Mouse (Mus musculus): ENCODE results near the gene Filip1l. TPM values are rescaled to one million over a fixed set of nuclear protein-coding genes. Genes with fewer than 3 reads are reported as not detected.

Filip1l gene
- polyA plus RNA-seq, 1 experiment from 2014 or later: 4.2 TPM

DNA sequence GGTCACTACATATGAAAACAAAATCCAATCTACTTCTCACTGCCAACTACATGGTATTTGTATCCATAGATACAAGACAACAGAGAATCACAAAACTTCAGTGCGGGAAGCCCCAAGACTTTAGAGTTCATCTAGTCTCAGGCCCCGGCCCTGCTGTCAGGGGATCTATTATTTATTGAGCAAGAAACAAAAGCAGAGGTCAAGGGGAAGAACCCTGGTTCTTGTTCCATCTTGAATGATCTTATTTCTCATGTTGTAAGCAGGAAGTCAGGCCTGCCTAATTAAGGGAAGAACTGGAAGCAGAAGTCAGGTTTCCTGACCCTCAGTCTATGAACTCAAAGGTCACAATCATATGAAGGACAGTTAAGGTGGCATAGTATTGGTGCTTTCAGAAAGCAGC is 149.3 kb downstream of the Filip1l start:
- Histone ChIP-seq H3K9ac (no peak overlapping the region), H3K36me3 (no peaks in the 10 kb centered on the region), H3K4me1 (replicated peaks) (peaks cover 12% of the 10 kb centered on the region), H3K27me3 (no peaks in the 10 kb centered on the region), H3K27ac (replicated peaks) (no peak overlapping the region), H3K4me2 (no peak overlapping the region), H3K9me3 (no peaks in the 10 kb centered on the region), H3K4me3 (no peak overlapping the region)
- no peak for ATAC-seq (ENCODE audit: low read depth)
- 6% methylated on average over 2 of the region's 2 CpGs for WGBS

DNA sequence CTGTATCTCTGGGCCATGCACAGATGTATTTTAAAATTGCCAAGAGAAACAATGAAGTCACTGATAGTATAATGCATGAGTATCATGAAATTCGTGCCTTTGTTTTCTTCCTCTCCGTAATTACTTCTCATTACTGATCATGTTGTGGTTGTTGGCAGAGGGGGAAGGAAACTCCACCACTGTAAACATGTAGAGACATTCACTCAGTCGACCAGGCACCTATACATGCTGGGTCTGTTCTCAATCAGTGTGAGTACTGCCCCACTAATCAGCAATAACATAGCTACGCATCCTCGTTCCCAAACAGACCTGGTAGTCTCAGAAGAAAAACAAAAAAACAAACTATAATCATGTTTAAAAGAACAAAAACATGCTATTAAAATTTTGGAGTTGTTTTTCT is 149.9 kb downstream of the Filip1l start:
- Histone ChIP-seq H3K4me3 (no peak overlapping the region), H3K36me3 (no peaks in the 10 kb centered on the region), H3K4me2 (no peak overlapping the region), H3K4me1 (replicated peaks) (peaks cover 10% of the 10 kb centered on the region; the same call in 1 of the 2 replicates), H3K27ac (replicated peaks) (no peak overlapping the region), H3K27me3 (no peaks in the 10 kb centered on the region), H3K9me3 (no peaks in the 10 kb centered on the region), H3K9ac (no peak overlapping the region)
- no peak for ATAC-seq (ENCODE audit: low read depth)
- 70% methylated on average over 5 of the region's 5 CpGs for WGBS

DNA sequence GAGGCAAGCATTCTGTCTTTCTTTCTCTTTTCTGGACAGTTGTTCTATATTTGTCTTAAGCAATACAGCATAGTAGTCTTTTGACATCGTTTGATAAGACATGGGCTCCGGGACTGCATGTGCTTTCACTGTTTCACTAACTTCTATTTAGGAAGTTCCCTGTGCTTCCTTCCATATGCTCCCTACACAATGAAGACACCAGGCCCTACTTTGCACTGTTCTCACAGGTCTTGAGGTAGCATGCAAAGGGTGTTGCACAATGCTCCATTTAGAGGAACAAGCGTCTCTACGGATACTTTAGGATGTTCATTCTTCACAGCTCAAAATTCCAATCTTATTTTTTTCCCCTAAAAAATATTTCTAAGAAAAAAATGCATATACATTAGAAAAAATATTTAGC is 151.8 kb downstream of the Filip1l start:
- Histone ChIP-seq H3K9me3 (no peaks in the 10 kb centered on the region), H3K27me3 (no peaks in the 10 kb centered on the region), H3K4me1 (replicated peaks) (peaks cover 10% of the 10 kb centered on the region; the same call in 1 of the 2 replicates), H3K9ac (no peak overlapping the region), H3K27ac (replicated peaks) (no peak overlapping the region), H3K4me3 (no peak overlapping the region), H3K36me3 (no peaks in the 10 kb centered on the region), H3K4me2 (no peak overlapping the region)
- WGBS: 94% methylated on average over 4 of the region's 4 CpGs
- ATAC-seq (ENCODE audit: low read depth): no peak

DNA sequence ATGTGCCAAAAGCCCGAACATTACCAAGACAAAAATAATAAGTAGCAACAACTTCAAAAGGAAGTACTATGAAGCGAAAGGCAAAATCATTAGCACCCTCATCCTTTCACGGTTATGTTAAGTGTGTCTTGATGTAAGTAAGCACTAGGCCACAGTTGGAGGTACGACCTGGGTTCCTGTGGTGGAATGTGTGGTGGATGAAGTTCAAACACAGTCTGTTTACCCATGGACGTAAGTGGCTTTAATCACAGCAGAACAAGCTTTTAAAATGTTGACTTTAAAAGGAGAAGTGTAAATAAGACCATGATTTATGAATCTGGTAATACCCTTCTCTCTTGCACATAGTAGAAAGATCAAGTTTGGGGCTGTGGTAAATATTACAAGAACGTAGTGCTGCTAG is 153.2 kb downstream of the Filip1l start:
- no peak overlapping the region for H3K27ac ChIP-seq (replicated peaks)
- 78% methylated on average over 6 of the region's 6 CpGs for WGBS
- H3K4me2 ChIP-seq: no peak overlapping the region
- H3K9ac ChIP-seq: no peak overlapping the region
- H3K4me1 ChIP-seq (replicated peaks): 0 out of 2 replicates have a peak, but pooled peaks cover 6% of the 10 kb centered on the region
- no peak for ATAC-seq (ENCODE audit: low read depth)
- no peaks in the 10 kb centered on the region for H3K9me3 ChIP-seq
- H3K27me3 ChIP-seq: no peaks in the 10 kb centered on the region
- H3K4me3 ChIP-seq: no peak overlapping the region
- H3K36me3 ChIP-seq: no peaks in the 10 kb centered on the region

DNA sequence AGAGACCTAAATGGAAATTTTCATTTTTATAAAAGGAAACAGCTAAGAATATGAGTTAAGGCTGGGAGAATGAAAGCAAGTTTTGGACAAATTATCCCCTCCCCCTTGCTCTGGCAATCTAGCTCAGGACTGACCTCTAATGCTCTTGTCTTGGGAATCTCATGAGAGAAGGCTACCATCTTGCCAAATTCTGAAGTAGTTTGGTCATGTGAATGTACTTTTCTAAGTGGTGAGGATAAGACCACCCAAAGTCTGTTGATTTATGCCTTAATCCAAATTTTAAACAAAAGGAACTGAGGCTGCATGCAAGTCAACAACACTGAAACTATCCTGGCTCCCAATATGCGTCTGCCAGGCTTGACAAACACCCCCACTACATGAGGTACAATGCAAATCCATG is 155.5 kb downstream of the Filip1l start:
- no peak overlapping the region for H3K27ac ChIP-seq (replicated peaks)

DNA sequence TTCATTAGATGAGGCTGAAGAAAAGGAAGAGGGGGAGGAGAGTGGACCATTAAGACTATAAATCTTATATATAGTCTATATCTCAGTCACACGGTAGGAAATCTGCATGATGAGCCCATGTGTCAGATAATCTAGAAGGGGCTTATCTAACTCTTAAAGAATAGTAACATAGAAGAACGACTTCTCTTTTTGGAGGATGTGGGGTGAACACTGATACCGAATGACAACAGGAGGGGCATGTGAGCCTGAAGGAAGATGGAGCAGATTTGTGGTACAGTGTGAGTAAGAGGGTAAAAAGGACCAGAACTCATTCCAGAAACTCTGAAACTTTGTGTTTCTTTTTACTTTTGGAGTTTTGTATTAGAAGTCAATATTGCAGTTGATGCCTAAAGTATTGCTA is 156.2 kb downstream of the Filip1l start:
- no peak overlapping the region for H3K4me2 ChIP-seq
- no peaks in the 10 kb centered on the region for H3K27me3 ChIP-seq
- WGBS: 75% methylated on average over 3 of the region's 3 CpGs
- no peaks in the 10 kb centered on the region for H3K9me3 ChIP-seq
- no peaks in the 10 kb centered on the region for H3K4me1 ChIP-seq (replicated peaks)
- no peak overlapping the region for H3K4me3 ChIP-seq
- H3K9ac ChIP-seq: no peak overlapping the region
- no peaks in the 10 kb centered on the region for H3K36me3 ChIP-seq
- no peak for ATAC-seq (ENCODE audit: low read depth)
- no peak overlapping the region for H3K27ac ChIP-seq (replicated peaks)

More for the DNA sequence above, 155.5 kb downstream of the Filip1l start:
- 86% methylated on average over 1 of the region's 1 CpGs for WGBS
- no peaks in the 10 kb centered on the region for H3K27me3 ChIP-seq
- no peak overlapping the region for H3K9ac ChIP-seq
- no peak overlapping the region for H3K4me2 ChIP-seq
- H3K9me3 ChIP-seq: no peaks in the 10 kb centered on the region
- H3K36me3 ChIP-seq: no peaks in the 10 kb centered on the region
- H3K4me3 ChIP-seq: no peak overlapping the region
- ATAC-seq (ENCODE audit: low read depth): no peak
- no peaks in the 10 kb centered on the region for H3K4me1 ChIP-seq (replicated peaks)

DNA sequence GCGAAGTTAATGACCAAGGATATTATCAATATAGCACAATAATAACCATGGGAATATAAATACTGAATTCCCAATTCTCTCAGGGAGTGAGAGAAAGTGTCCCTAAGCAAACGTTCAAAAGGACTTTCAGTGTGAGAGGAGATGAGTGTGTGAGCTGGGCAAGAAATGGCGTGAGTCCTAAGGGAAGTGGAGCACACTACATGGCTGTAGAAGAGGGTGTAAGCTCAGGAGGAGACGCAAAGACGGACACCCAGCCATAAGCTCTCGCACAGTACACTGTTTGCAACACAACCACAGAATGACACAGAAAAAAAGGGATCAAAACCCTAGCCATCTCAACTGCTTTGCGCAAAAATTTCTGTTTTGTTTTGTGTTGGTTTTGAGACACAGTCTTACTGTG is 160.7 kb downstream of the Filip1l start:
- no peaks in the 10 kb centered on the region for H3K9me3 ChIP-seq
- H3K27ac ChIP-seq (replicated peaks): no peak overlapping the region
- 95% methylated on average over 7 of the region's 7 CpGs for WGBS

DNA sequence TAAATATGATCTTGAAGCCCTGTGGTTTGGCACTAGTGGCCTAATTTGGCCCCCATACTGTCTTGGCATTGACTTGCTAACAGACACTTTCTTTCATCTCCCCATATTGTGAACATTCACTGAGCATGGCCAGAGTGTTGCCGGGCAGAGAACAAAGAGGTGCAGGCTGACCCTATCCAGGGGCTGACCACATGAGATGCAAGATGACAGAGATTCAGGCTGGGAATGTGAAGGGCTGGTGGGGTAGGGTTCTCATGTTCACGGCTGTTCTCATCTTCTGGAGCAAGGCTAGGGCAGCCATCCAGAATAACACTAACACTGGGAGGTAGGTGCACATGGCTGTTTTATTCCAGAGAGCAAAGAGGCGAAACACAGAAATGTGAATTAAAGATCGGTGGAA is 161.5 kb downstream of the Filip1l start:
- Histone ChIP-seq H3K4me3 (no peak overlapping the region), H3K4me1 (replicated peaks) (no peaks in the 10 kb centered on the region), H3K27ac (replicated peaks) (no peak overlapping the region), H3K36me3 (no peaks in the 10 kb centered on the region), H3K27me3 (no peaks in the 10 kb centered on the region), H3K9me3 (no peaks in the 10 kb centered on the region), H3K9ac (no peak overlapping the region), H3K4me2 (no peak overlapping the region)
- ATAC-seq (ENCODE audit: low read depth): no peak
- 58% methylated on average over 4 of the region's 4 CpGs for WGBS

More for the DNA sequence above, 160.7 kb downstream of the Filip1l start:
- Histone ChIP-seq H3K4me2 (no peak overlapping the region), H3K9ac (no peak overlapping the region), H3K27me3 (no peaks in the 10 kb centered on the region), H3K4me3 (no peak overlapping the region), H3K4me1 (replicated peaks) (no peaks in the 10 kb centered on the region), H3K36me3 (no peaks in the 10 kb centered on the region)
- no peak for ATAC-seq (ENCODE audit: low read depth)

DNA sequence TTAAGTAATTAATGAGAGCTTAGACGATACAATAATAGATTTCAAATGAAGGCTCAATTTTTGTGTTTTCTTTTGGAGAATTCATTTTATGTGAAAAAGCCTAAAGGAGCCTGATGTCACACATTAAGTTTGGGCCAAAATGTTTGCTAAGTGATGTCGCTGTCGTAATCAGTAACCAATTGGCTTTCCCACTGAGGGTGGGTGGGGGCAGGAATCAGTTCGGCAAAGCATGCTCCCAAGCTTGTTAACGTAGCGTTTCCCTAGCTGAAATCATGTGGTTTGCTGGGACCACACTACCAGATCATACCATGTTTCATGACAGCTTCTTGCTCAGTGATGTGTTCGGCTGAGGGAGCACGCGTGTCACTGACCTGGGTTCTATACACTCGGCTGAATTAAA is 162.7 kb downstream of the Filip1l start:
- 81% methylated on average over 10 of the region's 10 CpGs for WGBS
- ATAC-seq (ENCODE audit: low read depth): no peak

DNA sequence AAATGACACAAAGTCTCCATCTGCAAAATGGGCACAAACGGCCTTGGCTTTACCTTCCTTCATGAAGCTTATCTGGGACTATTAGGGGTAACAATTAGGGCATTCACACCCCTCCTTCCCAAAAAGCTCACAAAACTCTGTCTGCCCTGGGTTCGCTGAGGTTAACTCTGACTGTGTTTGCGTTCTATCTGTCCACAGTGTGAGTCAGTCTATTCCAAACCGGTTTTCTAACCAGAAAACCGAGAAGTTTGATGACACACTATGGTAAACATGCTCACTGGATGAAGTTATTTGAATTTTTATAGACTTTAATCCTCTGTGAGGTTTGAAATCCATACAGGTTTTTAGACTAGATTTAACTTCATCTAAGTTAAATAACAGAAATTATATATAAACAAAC is 172.2 kb downstream of the Filip1l start:
- 90% methylated on average over 5 of the region's 5 CpGs for WGBS

More for the DNA sequence above, 162.7 kb downstream of the Filip1l start:
- H3K9ac ChIP-seq: no peak overlapping the region
- no peaks in the 10 kb centered on the region for H3K9me3 ChIP-seq
- H3K4me2 ChIP-seq: no peak overlapping the region
- H3K36me3 ChIP-seq: no peaks in the 10 kb centered on the region
- no peak overlapping the region for H3K4me3 ChIP-seq
- H3K27me3 ChIP-seq: no peaks in the 10 kb centered on the region
- H3K4me1 ChIP-seq (replicated peaks): no peaks in the 10 kb centered on the region
- no peak overlapping the region for H3K27ac ChIP-seq (replicated peaks)

DNA sequence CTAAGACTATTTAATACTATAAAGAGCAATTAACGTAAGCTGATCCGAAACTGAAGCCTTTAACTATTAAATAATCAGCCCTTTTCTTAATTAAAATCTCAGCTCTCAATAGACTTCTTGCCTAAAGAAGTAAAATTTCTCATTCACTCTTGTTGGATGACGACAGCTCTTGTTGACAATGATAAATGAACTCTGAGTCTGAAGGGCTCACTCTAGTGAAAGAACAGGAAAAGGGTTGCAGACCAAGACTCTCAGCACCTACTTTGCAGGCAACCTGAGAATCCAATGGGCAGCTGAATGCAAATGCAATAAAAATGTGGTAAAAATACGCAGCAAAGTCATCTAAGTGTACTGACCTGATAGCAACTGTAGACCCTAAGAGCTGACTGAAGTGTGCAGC is 172.6 kb downstream of the Filip1l start:
- no peak overlapping the region for H3K4me2 ChIP-seq
- no peak overlapping the region for H3K27ac ChIP-seq (replicated peaks)
- no peak overlapping the region for H3K9ac ChIP-seq
- H3K36me3 ChIP-seq: no peaks in the 10 kb centered on the region
- H3K4me1 ChIP-seq (replicated peaks): no peaks in the 10 kb centered on the region
- H3K27me3 ChIP-seq: no peaks in the 10 kb centered on the region
- ATAC-seq (ENCODE audit: low read depth): no peak
- WGBS: 72% methylated on average over 4 of the region's 4 CpGs
- H3K9me3 ChIP-seq: no peaks in the 10 kb centered on the region
- H3K4me3 ChIP-seq: no peak overlapping the region

More for the DNA sequence above, 172.2 kb downstream of the Filip1l start:
- Histone ChIP-seq H3K36me3 (no peaks in the 10 kb centered on the region), H3K27ac (replicated peaks) (no peak overlapping the region), H3K4me2 (no peak overlapping the region), H3K4me3 (no peak overlapping the region), H3K9me3 (no peaks in the 10 kb centered on the region), H3K9ac (no peak overlapping the region), H3K4me1 (replicated peaks) (no peaks in the 10 kb centered on the region), H3K27me3 (no peaks in the 10 kb centered on the region)
- no peak for ATAC-seq (ENCODE audit: low read depth)

DNA sequence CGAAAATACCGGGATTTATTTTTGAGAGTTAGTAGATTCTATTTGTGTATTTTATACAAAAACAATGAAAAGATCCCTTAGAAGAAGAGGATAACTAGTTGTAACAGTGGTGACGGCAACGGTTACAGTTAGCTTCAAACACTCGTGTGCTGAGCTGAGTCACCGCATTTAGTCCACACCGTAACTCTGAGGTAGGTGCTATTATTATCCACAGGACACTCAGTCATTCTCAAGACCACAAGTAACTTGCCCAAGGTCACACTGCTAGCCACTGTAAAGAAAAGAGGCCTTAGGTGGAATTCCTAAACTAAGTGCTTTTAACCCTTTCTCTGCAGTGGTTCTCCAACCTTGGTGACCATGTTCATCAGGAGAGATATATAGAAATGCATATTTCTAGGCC is 174.0 kb downstream of the Filip1l start:
- Histone ChIP-seq H3K9me3 (no peaks in the 10 kb centered on the region), H3K27ac (replicated peaks) (no peak overlapping the region), H3K4me1 (replicated peaks) (peaks cover 2% of the 10 kb centered on the region; the same call in 1 of the 2 replicates), H3K36me3 (no peaks in the 10 kb centered on the region), H3K4me3 (no peak overlapping the region), H3K9ac (no peak overlapping the region), H3K27me3 (no peaks in the 10 kb centered on the region), H3K4me2 (no peak overlapping the region)
- 92% methylated on average over 7 of the region's 7 CpGs for WGBS
- no peak for ATAC-seq (ENCODE audit: low read depth)

DNA sequence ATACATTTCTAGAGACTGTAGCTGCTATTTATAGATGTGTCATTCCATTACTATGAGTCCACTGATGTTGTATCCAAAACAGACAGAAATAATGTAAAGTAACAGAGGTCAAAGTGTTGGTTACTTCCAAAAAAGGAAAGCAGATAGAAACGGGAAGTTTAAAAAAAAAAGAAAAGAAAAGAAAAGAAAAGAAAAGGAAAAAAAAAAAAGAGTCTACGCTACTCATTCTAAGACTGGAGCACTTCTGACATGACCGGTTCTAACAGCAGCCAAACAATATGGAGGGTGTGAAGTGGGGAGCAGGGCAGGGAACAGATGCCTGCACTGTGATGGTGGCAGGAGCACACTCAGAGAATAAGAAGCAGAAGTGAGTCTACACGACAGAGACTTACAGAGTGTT is 175.6 kb downstream of the Filip1l start:
- ATAC-seq (ENCODE audit: low read depth): no peak
- Histone ChIP-seq H3K9ac (no peak overlapping the region), H3K27me3 (no peaks in the 10 kb centered on the region), H3K4me3 (no peak overlapping the region), H3K4me1 (replicated peaks) (peaks cover 8% of the 10 kb centered on the region; the same call in 1 of the 2 replicates), H3K27ac (replicated peaks) (no peak overlapping the region), H3K4me2 (no peak overlapping the region), H3K9me3 (no peaks in the 10 kb centered on the region), H3K36me3 (no peaks in the 10 kb centered on the region)
- WGBS: 71% methylated on average over 4 of the region's 4 CpGs

Measured in neural tube, embryonic 13.5 days (tissue).